In genomic region chr5:72702202-72702601, GRCm38 (mm10) we compare ENCODE assay signal across 27 mouse cellular contexts. TPM values are rescaled to one million over a fixed set of nuclear protein-coding genes. Genes with fewer than 3 reads are reported as not detected.
DNase-seq lines count a peak whose midpoint lies in the region; ATAC-seq lines count a peak whose summit lies in the region.
"Had no signal": no experiment of that assay in that cellular context is flagged by ENCODE, and none has a peak within 500 bp of the region (broad histone marks: within the 10 kb centered on the region; RNA-seq: fewer than 3 reads in every experiment).

No protein-coding gene starts in this region.

- no peaks in the 10 kb centered on the region for H3K27me3 ChIP-seq in embryonic facial prominence, embryonic 11.5 days (ENCODE audit: control insufficient read depth, insufficient read depth, low read length)
- no peaks in the 10 kb centered on the region for H3K27me3 ChIP-seq in embryonic facial prominence, embryonic 10.5 days (replicated peaks; ENCODE audit: low read depth, poor library complexity, severe bottlenecking)
- H3K27me3 ChIP-seq in embryonic facial prominence, embryonic 14.5 days (replicated peaks; ENCODE audit: control insufficient read depth, insufficient read depth, low read length) = no peaks in the 10 kb centered on the region
- H3K27me3 ChIP-seq in limb, embryonic 13.5 days = no peaks in the 10 kb centered on the region
- no peaks in the 10 kb centered on the region for H3K27me3 ChIP-seq in liver, embryonic 12.5 days (replicated peaks)
- H3K27me3 ChIP-seq: CH12.LX; embryonic facial prominence, embryonic 12.5 days; forebrain, embryonic 12.5 days; hindbrain, embryonic 12.5 days; intestine, embryonic 15.5 days had no signal

- no peak overlapping the region for H3K4me3 ChIP-seq in embryonic facial prominence, embryonic 11.5 days (ENCODE audit: low read depth, low read length)
- no peak overlapping the region for H3K4me3 ChIP-seq in embryonic facial prominence, embryonic 10.5 days
- no peak overlapping the region for H3K4me3 ChIP-seq in embryonic facial prominence, embryonic 14.5 days (ENCODE audit: low read depth, low read length)
- H3K4me3 ChIP-seq in limb, embryonic 13.5 days = no peak overlapping the region
- no peak overlapping the region for H3K4me3 ChIP-seq in liver, embryonic 12.5 days
- H3K4me3 ChIP-seq: embryonic facial prominence, embryonic 12.5 days; forebrain, embryonic 12.5 days; heart, embryonic 10.5 days; hindbrain, embryonic 12.5 days; intestine, embryonic 15.5 days had no signal

- no peak overlapping the region for H3K4me2 ChIP-seq in embryonic facial prominence, embryonic 11.5 days (ENCODE audit: low read depth, low read length)
- no peak overlapping the region for H3K4me2 ChIP-seq in embryonic facial prominence, embryonic 14.5 days (ENCODE audit: low read depth, low read length)
- no peak overlapping the region for H3K4me2 ChIP-seq in limb, embryonic 13.5 days (replicated peaks)
- H3K4me2 ChIP-seq in liver, embryonic 12.5 days = no peak overlapping the region
- H3K4me2 ChIP-seq: embryonic facial prominence, embryonic 12.5 days; forebrain, embryonic 12.5 days; hindbrain, embryonic 12.5 days; intestine, embryonic 15.5 days had no signal

- no peaks in the 10 kb centered on the region for H3K4me1 ChIP-seq in embryonic facial prominence, embryonic 11.5 days (ENCODE audit: control insufficient read depth, insufficient read depth, low read length)
- H3K4me1 ChIP-seq in embryonic facial prominence, embryonic 10.5 days = peaks cover 11% of the 10 kb centered on the region
- H3K4me1 ChIP-seq in embryonic facial prominence, embryonic 14.5 days (ENCODE audit: control insufficient read depth, insufficient read depth, low read length) = peaks cover 5% of the 10 kb centered on the region
- H3K4me1 ChIP-seq in limb, embryonic 13.5 days = peaks cover 10% of the 10 kb centered on the region; the same call in 1 of the 2 replicates
- no peaks in the 10 kb centered on the region for H3K4me1 ChIP-seq in liver, embryonic 12.5 days
- H3K4me1 ChIP-seq: heart, embryonic 10.5 days; hindbrain, embryonic 12.5 days; intestine, embryonic 15.5 days had no signal

- no peaks in the 10 kb centered on the region for H3K9me3 ChIP-seq in embryonic facial prominence, embryonic 11.5 days (replicated peaks; ENCODE audit: control insufficient read depth, low read length)
- 0 out of 2 replicates have a peak, but pooled peaks cover 3% of the 10 kb centered on the region for H3K9me3 ChIP-seq in embryonic facial prominence, embryonic 10.5 days
- peaks cover 13% of the 10 kb centered on the region; the same call in 1 of the 2 replicates for H3K9me3 ChIP-seq in embryonic facial prominence, embryonic 14.5 days (ENCODE audit: control insufficient read depth, low read length)
- peaks cover 8% of the 10 kb centered on the region; the same call in 1 of the 2 replicates for H3K9me3 ChIP-seq in limb, embryonic 13.5 days
- H3K9me3 ChIP-seq in liver, embryonic 12.5 days (replicated peaks) = no peaks in the 10 kb centered on the region
- H3K9me3 ChIP-seq: embryonic facial prominence, embryonic 12.5 days; forebrain, embryonic 12.5 days; heart, embryonic 10.5 days; intestine, embryonic 15.5 days had no signal

- H3K36me3 ChIP-seq in embryonic facial prominence, embryonic 11.5 days (replicated peaks; ENCODE audit: control insufficient read depth, insufficient read depth, low read depth, low read length) = no peaks in the 10 kb centered on the region
- H3K36me3 ChIP-seq in embryonic facial prominence, embryonic 10.5 days (replicated peaks) = no peaks in the 10 kb centered on the region
- no peaks in the 10 kb centered on the region for H3K36me3 ChIP-seq in embryonic facial prominence, embryonic 14.5 days (ENCODE audit: control insufficient read depth, insufficient read depth, low read length)
- no peaks in the 10 kb centered on the region for H3K36me3 ChIP-seq in limb, embryonic 13.5 days
- H3K36me3 ChIP-seq in liver, embryonic 12.5 days = no peaks in the 10 kb centered on the region
- H3K36me3 ChIP-seq: embryonic facial prominence, embryonic 12.5 days; forebrain, embryonic 12.5 days; heart, embryonic 10.5 days; hindbrain, embryonic 12.5 days; intestine, embryonic 15.5 days had no signal

- no peak overlapping the region for H3K9ac ChIP-seq in embryonic facial prominence, embryonic 11.5 days (replicated peaks; ENCODE audit: low read length)
- H3K9ac ChIP-seq in embryonic facial prominence, embryonic 14.5 days (ENCODE audit: low read depth, low read length) = no peak overlapping the region
- no peak overlapping the region for H3K9ac ChIP-seq in limb, embryonic 13.5 days
- no peak overlapping the region for H3K9ac ChIP-seq in liver, embryonic 12.5 days
- H3K9ac ChIP-seq: embryonic facial prominence, embryonic 12.5 days; forebrain, embryonic 12.5 days; hindbrain, embryonic 12.5 days; intestine, embryonic 15.5 days had no signal

- ATAC-seq in embryonic facial prominence, embryonic 11.5 days (replicated peaks; ENCODE audit: insufficient number of reproducible peaks, low FRiP score, low TSS enrichment, low read depth) = no peak
- ATAC-seq in embryonic facial prominence, embryonic 14.5 days (ENCODE audit: low read depth) = no peak
- ATAC-seq in limb, embryonic 13.5 days (ENCODE audit: low FRiP score, low read depth) = peak; percentile 80
- ATAC-seq in liver, embryonic 12.5 days = no peak
- ATAC-seq: forebrain, embryonic 16.5 days; hindbrain, embryonic 16.5 days; intestine, embryonic 15.5 days had no signal

- peak; percentile 49 for DNase-seq in embryonic facial prominence, embryonic 11.5 days (ENCODE audit: low spot score)
- no peak for DNase-seq in embryonic facial prominence, embryonic 10.5 days (ENCODE audit: low spot score)
- peak; percentile 91 for DNase-seq in 3T3-L1 (ENCODE audit: low read depth, low spot score)
- peak; percentile 64 for DNase-seq in embryonic facial prominence, embryonic 14.5 days (ENCODE audit: low spot score)
- no peak for DNase-seq in gastrocnemius, postnatal 25 days
- DNase-seq in right cerebral cortex, postnatal 36 days (ENCODE audit: low spot score in 2 of 2) = no peak
- DNase-seq: adrenal gland, adult 8-10 months; adrenal gland, postnatal 36 days; cerebellum, adult 11 months; cerebellum, adult 8-10 months; gastrocnemius, postnatal 14 days; heart, postnatal 10 days; heart, postnatal 4 days had no signal

- H3K27ac ChIP-seq in embryonic facial prominence, embryonic 11.5 days (replicated peaks; ENCODE audit: low read depth, low read length) = no peak overlapping the region
- no peak overlapping the region for H3K27ac ChIP-seq in embryonic facial prominence, embryonic 10.5 days (replicated peaks)
- H3K27ac ChIP-seq in embryonic facial prominence, embryonic 14.5 days (replicated peaks; ENCODE audit: low read depth, low read length) = no peak overlapping the region
- peak overlapping the region; percentile 73 for H3K27ac ChIP-seq in limb, embryonic 13.5 days
- no peak overlapping the region for H3K27ac ChIP-seq in liver, embryonic 12.5 days
- H3K27ac ChIP-seq: embryonic facial prominence, embryonic 12.5 days; forebrain, embryonic 12.5 days; heart, embryonic 10.5 days; hindbrain, embryonic 12.5 days; intestine, embryonic 15.5 days had no signal

RNA-seq across cellular contexts. Expression of gene Txk, which starts 50.4 kb away (rescaled TPM):
- polyA plus RNA-seq in embryonic facial prominence, embryonic 11.5 days (2014; fragmentation: Nextera tagmentation; extraction: Ambion mirVana) = 0.13 TPM in 1 of 2 replicates, not detected in the other
- not detected in 2 replicates for polyA plus RNA-seq in embryonic facial prominence, embryonic 10.5 days (2016; fragmentation: Nextera tagmentation; extraction: Ambion mirVana)
- polyA plus RNA-seq in embryonic facial prominence, embryonic 14.5 days (2014; fragmentation: Nextera tagmentation; extraction: Ambion mirVana) = 0.11 and 0.12 TPM in 2 replicates
- 0.11 and 0.18 TPM in 2 replicates for polyA plus RNA-seq in limb, embryonic 13.5 days (2015; fragmentation: Nextera tagmentation; extraction: Ambion mirVana)
- under 1 TPM in 1 of 2 experiments, not detected in 1; 0.11 TPM for total RNA-seq in gastrocnemius, postnatal 25 days (2021)
- 0.05 TPM in 1 of 2 replicates, not detected in the other for polyA plus RNA-seq in liver, embryonic 12.5 days (2016; fragmentation: Nextera tagmentation; extraction: Ambion mirVana)
- total RNA-seq: gastrocnemius, adult 18-20 months had no signal
- polyA plus RNA-seq: forebrain, embryonic 12.5 days; heart, embryonic 10.5 days; hindbrain, embryonic 12.5 days had no signal

RNA-seq across cellular contexts. Expression of gene Nipal1, which starts 54.6 kb away (rescaled TPM):
- 0.80 and 0.91 TPM in 2 replicates for polyA plus RNA-seq in embryonic facial prominence, embryonic 11.5 days (2014; fragmentation: Nextera tagmentation; extraction: Ambion mirVana)
- polyA plus RNA-seq in embryonic facial prominence, embryonic 10.5 days (2016; fragmentation: Nextera tagmentation; extraction: Ambion mirVana) = 0.14 and 0.49 TPM in 2 replicates
- polyA plus RNA-seq in embryonic facial prominence, embryonic 14.5 days (2014; fragmentation: Nextera tagmentation; extraction: Ambion mirVana) = 2.0 and 9.0 TPM in 2 replicates
- 3.7 and 4.0 TPM in 2 replicates for polyA plus RNA-seq in limb, embryonic 13.5 days (2015; fragmentation: Nextera tagmentation; extraction: Ambion mirVana)
- not detected for total RNA-seq in gastrocnemius, postnatal 25 days (2021)
- polyA plus RNA-seq in liver, embryonic 12.5 days (2016; fragmentation: Nextera tagmentation; extraction: Ambion mirVana) = 1.2 and 2.6 TPM in 2 replicates
- total RNA-seq: CH12.LX; granulocyte monocyte progenitor cell, adult 5-6 weeks; heart, postnatal 10 days had no signal
- polyA plus RNA-seq: cortical plate, adult 2 months; forebrain, embryonic 16.5 days; heart, embryonic 14.5 days had no signal

RNA-seq across cellular contexts. Expression of gene Cnga1, which starts 58.1 kb away (rescaled TPM):
- polyA plus RNA-seq in embryonic facial prominence, embryonic 11.5 days (2014; fragmentation: Nextera tagmentation; extraction: Ambion mirVana) = not detected in 2 replicates
- polyA plus RNA-seq in embryonic facial prominence, embryonic 10.5 days (2016; fragmentation: Nextera tagmentation; extraction: Ambion mirVana) = not detected in 2 replicates
- not detected in 2 replicates for polyA plus RNA-seq in embryonic facial prominence, embryonic 14.5 days (2014; fragmentation: Nextera tagmentation; extraction: Ambion mirVana)
- not detected in 2 replicates for polyA plus RNA-seq in limb, embryonic 13.5 days (2015; fragmentation: Nextera tagmentation; extraction: Ambion mirVana)
- total RNA-seq in gastrocnemius, postnatal 25 days (2021) = not detected
- polyA plus RNA-seq in liver, embryonic 12.5 days (2016; fragmentation: Nextera tagmentation; extraction: Ambion mirVana) = not detected in 2 replicates
- total RNA-seq: adrenal gland, postnatal 36 days; CH12.LX; gastrocnemius, adult 18-20 months; gastrocnemius, postnatal 14 days; granulocyte monocyte progenitor cell, adult 5-6 weeks; heart, postnatal 10 days; heart, postnatal 4 days had no signal
- polyA plus RNA-seq: cortical plate, adult 2 months; embryonic facial prominence, embryonic 12.5 days; forebrain, embryonic 12.5 days; forebrain, embryonic 16.5 days; heart, embryonic 10.5 days; heart, embryonic 14.5 days; hindbrain, embryonic 12.5 days; hindbrain, embryonic 16.5 days; intestine, embryonic 15.5 days had no signal

Comparison
In these comparisons a context has a peak if more than half of its experiments do, and no peak if none do; other contexts are left out.
1. DNase-seq: peak in embryonic facial prominence, embryonic 11.5 days (single experiment), 3T3-L1 (single experiment) and embryonic facial prominence, embryonic 14.5 days (single experiment); none in embryonic facial prominence, embryonic 10.5 days (single experiment), gastrocnemius, postnatal 25 days (single experiment) and right cerebral cortex, postnatal 36 days (0 of 2).